Mouse (Mus musculus) forebrain, postnatal 0 days (tissue): ENCODE measurements around the gene Pigp. TPM values are rescaled to one million over a fixed set of nuclear protein-coding genes. Genes with fewer than 3 reads are reported as not detected.

Experiments
- ATAC-seq: fragments of 200-750 bp; cut with Nextera tagmentation; 2 replicates; pipeline ENCODE4 v1.8.0; 2017; ENCODE audit warnings: mild to moderate bottlenecking, moderate library complexity
- DNase-seq: peaks from one replicate; pipeline ENCODE4 v3.0.0-alpha.2; 2015
- H3K27ac ChIP-seq: fragments of 300-500 bp; sonication (generic); 2 replicates; pipeline ENCODE4 v1.5.1; 2014; ENCODE audit warnings: low read depth, mild to moderate bottlenecking, antibody characterized with exemption, low read length, moderate library complexity, mixed read lengths
- H3K27me3 ChIP-seq: fragments of 300-500 bp; sonication (generic); 2 replicates; pipeline ENCODE4 v1.6.1; 2014; ENCODE audit warnings: mild to moderate bottlenecking, low read length, mixed read lengths; ENCODE audit not compliant: insufficient read depth
- H3K36me3 ChIP-seq: fragments of 300-500 bp; sonication (generic); 2 replicates; pipeline ENCODE4 v1.6.1; 2014; ENCODE audit warnings: mild to moderate bottlenecking, moderate library complexity; ENCODE audit not compliant: insufficient read depth
- H3K4me1 ChIP-seq: fragments of 300-500 bp; sonication (generic); 2 replicates; pipeline ENCODE4 v1.6.1; 2014; ENCODE audit warnings: antibody characterized with exemption; ENCODE audit not compliant: insufficient read depth
- H3K4me2 ChIP-seq: fragments of 300-500 bp; sonication (generic); 2 replicates; pipeline ENCODE4 v1.6.1; 2014; ENCODE audit warnings: low read depth, mild to moderate bottlenecking, moderate library complexity
- H3K4me3 ChIP-seq: fragments of 300-500 bp; sonication (generic); 2 replicates; pipeline ENCODE4 v1.5.1; 2014; ENCODE audit warnings: low read depth, low read length, mixed read lengths
- H3K9ac ChIP-seq: fragments of 300-500 bp; sonication (generic); 2 replicates; pipeline ENCODE4 v1.6.1; 2014; ENCODE audit warnings: mild to moderate bottlenecking
- H3K9me3 ChIP-seq: fragments of 300-500 bp; sonication (generic); 2 replicates; pipeline ENCODE4 v1.6.1; 2016; ENCODE audit warnings: low read length
- CTCF ChIP-seq: sonication (generic); IDR thresholded peaks from 2 replicates; pipeline ENCODE4 v1.5.1; 2016; ENCODE audit warnings: antibody characterized with exemption, control low read depth, low read depth
- WGBS: fragments of 180-500 bp; shearing (Covaris S2); extraction: QIAGEN DNeasy Blood & Tissue Kit; methylation state at CpG from one replicate; pipeline ENCODE4 v1.1.7; 2014; 5-methylcytosine and 5-hydroxymethylcytosine counted together
- polyA plus RNA-seq: library from polyadenylated mRNA; unstranded; fragments of >200 nt; fragmentation: Nextera tagmentation; extraction: Ambion mirVana; gene quantifications from 2 replicates; pipeline ENCODE4 v1.2.1, GENCODE M21; 2015
- total RNA-seq: library from RNA; depleted of rRNA; stranded (reverse); fragments of >200 nt; gene quantifications from 2 replicates; pipeline ENCODE4 v1.2.3, GENCODE M21; 2014

Gene Pigp
- total and polyA plus RNA-seq, 2 experiments from 2014 or later: 88.3 to 133 TPM

- DNase-seq (no peak), ATAC-seq (no peak)
- 84% methylated on average over 5 of the region's 5 CpGs for WGBS
- no peak for TF ChIP-seq CTCF
- Histone ChIP-seq H3K4me3 (no peak overlapping the region), H3K4me1 (no peaks in the 10 kb centered on the region), H3K36me3 (no peaks in the 10 kb centered on the region), H3K4me2 (no peak overlapping the region), H3K9me3 (no peaks in the 10 kb centered on the region), H3K9ac (no peak overlapping the region), H3K27me3 (no peaks in the 10 kb centered on the region), H3K27ac (no peak overlapping the region)
These were observed 51.4 kb downstream of the Pigp start for GRCm38 (mm10) chr16:94320223-94320622.

GRCm38 (mm10) chr16:94317752-94318151 is 53.9 kb downstream of the Pigp start:
- no peaks in the 10 kb centered on the region for H3K27me3 ChIP-seq
- 80% methylated on average over 5 of the region's 5 CpGs for WGBS
- no peak overlapping the region for H3K27ac ChIP-seq
- ATAC-seq (no peak), DNase-seq (no peak)
- H3K36me3 ChIP-seq: no peaks in the 10 kb centered on the region
- TF ChIP-seq CTCF: no peak
- no peak overlapping the region for H3K4me3 ChIP-seq
- H3K4me1 ChIP-seq: 0 out of 2 replicates have a peak, but pooled peaks cover 6% of the 10 kb centered on the region
- no peak overlapping the region for H3K4me2 ChIP-seq
- no peaks in the 10 kb centered on the region for H3K9me3 ChIP-seq
- no peak overlapping the region for H3K9ac ChIP-seq

- TF ChIP-seq CTCF: no peak
- Histone ChIP-seq H3K9ac (no peak overlapping the region), H3K4me2 (no peak overlapping the region), H3K4me3 (no peak overlapping the region), H3K36me3 (no peaks in the 10 kb centered on the region), H3K4me1 (0 out of 2 replicates have a peak, but pooled peaks cover 6% of the 10 kb centered on the region), H3K27me3 (no peaks in the 10 kb centered on the region), H3K27ac (no peak overlapping the region), H3K9me3 (no peaks in the 10 kb centered on the region)
- ATAC-seq (no peak), DNase-seq (no peak)
- WGBS: 43% methylated on average over 1 of the region's 1 CpGs
These were observed 56.4 kb downstream of the Pigp start for GRCm38 (mm10) chr16:94315215-94315614.

GRCm38 (mm10) chr16:94314626-94315025 is 57.0 kb downstream of the Pigp start:
- peak overlapping the region; percentile 99; the same call in 1 of the 2 replicates for H3K27ac ChIP-seq
- H3K4me2 ChIP-seq: no peak overlapping the region
- 0 out of 2 replicates have a peak, but pooled peaks cover 6% of the 10 kb centered on the region for H3K4me1 ChIP-seq
- no peak for DNase-seq
- TF ChIP-seq CTCF: no peak
- H3K36me3 ChIP-seq: no peaks in the 10 kb centered on the region
- H3K9ac ChIP-seq: no peak overlapping the region
- no peaks in the 10 kb centered on the region for H3K9me3 ChIP-seq
- no peak for ATAC-seq
- no peaks in the 10 kb centered on the region for H3K27me3 ChIP-seq
- WGBS: 92% methylated on average over 5 of the region's 5 CpGs
- no peak overlapping the region for H3K4me3 ChIP-seq

- H3K4me1 ChIP-seq: 0 out of 2 replicates have a peak, but pooled peaks cover 6% of the 10 kb centered on the region
- H3K9ac ChIP-seq: peak within 1 kb of the TSS; percentile 85
- H3K4me3 ChIP-seq: peak within 1 kb of the TSS; percentile 61
- TF ChIP-seq CTCF: peak; percentile 99
- no peaks in the 10 kb centered on the region for H3K27me3 ChIP-seq
- H3K36me3 ChIP-seq: no peaks in the 10 kb centered on the region
- H3K27ac ChIP-seq: peak within 1 kb of the TSS; percentile 99
- 3% methylated on average over 63 of the region's 64 CpGs for WGBS
- DNase-seq: peak; percentile 99
- peak within 1 kb of the TSS; percentile 58 for H3K4me2 ChIP-seq
- peak; percentile 87 for ATAC-seq
- no peaks in the 10 kb centered on the region for H3K9me3 ChIP-seq
These were observed 58.2 kb downstream of the Pigp start, which contains the start of gene Hlcs for GRCm38 (mm10) chr16:94313229-94314030. Hlcs (minus strand) TSS chr16:94313571.

- 0 out of 2 replicates have a peak, but pooled peaks cover 6% of the 10 kb centered on the region for H3K4me1 ChIP-seq
- H3K36me3 ChIP-seq: no peaks in the 10 kb centered on the region
- H3K4me3 ChIP-seq: peak overlapping the region; percentile 61
- peak; percentile 57 for TF ChIP-seq CTCF
- H3K27me3 ChIP-seq: no peaks in the 10 kb centered on the region
- under 1% methylated on average over 20 of the region's 20 CpGs for WGBS
- peak overlapping the region; percentile 85 for H3K9ac ChIP-seq
- H3K4me2 ChIP-seq: peak overlapping the region; percentile 58
- ATAC-seq (peak; percentile 87), DNase-seq (peak; percentile 96)
- H3K9me3 ChIP-seq: no peaks in the 10 kb centered on the region
- peak overlapping the region; percentile 99 for H3K27ac ChIP-seq
These were observed 58.9 kb downstream of the Pigp start for GRCm38 (mm10) chr16:94312663-94313228.

- no peaks in the 10 kb centered on the region for H3K27me3 ChIP-seq
- TF ChIP-seq CTCF: no peak
- H3K4me3 ChIP-seq: peak overlapping the region; percentile 61
- peak overlapping the region; percentile 58 for H3K4me2 ChIP-seq
- peak overlapping the region; percentile 99 for H3K27ac ChIP-seq
- peak overlapping the region; percentile 85 for H3K9ac ChIP-seq
- DNase-seq (peak; percentile 24), ATAC-seq (no peak)
- 63% methylated on average over 4 of the region's 4 CpGs for WGBS
- no peaks in the 10 kb centered on the region for H3K36me3 ChIP-seq
- no peaks in the 10 kb centered on the region for H3K9me3 ChIP-seq
- H3K4me1 ChIP-seq: 0 out of 2 replicates have a peak, but pooled peaks cover 6% of the 10 kb centered on the region
These were observed 59.7 kb downstream of the Pigp start for GRCm38 (mm10) chr16:94311931-94312330.
